Mouse (Mus musculus): ENCODE data around the gene AI481877.

AI481877 gene

GRCm38 (mm10) chr4:58995251-58995693 is 143.5 kb downstream of the AI481877 start:
- in situ Hi-C loops (cut with MboI; ENCODE audit: unreplicated experiment in 2 of 2) = loop anchor here (10.0 to 25.0 kb wide), 7 partner anchors 433 to 1083 kb away; partner anchors contain the start of genes D630039A03Rik (in 1 of the 2) and Lpar1 (in 1 of the 2)

GRCm38 (mm10) chr4:58994762-58995161 is 144.0 kb downstream of the AI481877 start, which contains the start of gene Dnajc25:
Dnajc25 (plus strand) TSS chr4:58995062.
- in situ Hi-C loops (cut with MboI; ENCODE audit: unreplicated experiment in 2 of 2) = loop anchor here (10.0 to 25.0 kb wide), 7 partner anchors 432 to 1082 kb away; partner anchors contain the start of genes D630039A03Rik (in 1 of the 2) and Lpar1 (in 1 of the 2)

Measured in v-Abl transformed pro-B cells (cell line).